Mouse (Mus musculus) bone marrow macrophage, adult 2 months (primary cell): Measurements from ENCODE around the gene Lekr1. TPM values are rescaled to one million over a fixed set of nuclear protein-coding genes. Genes with fewer than 3 reads are reported as not detected.

Experiments used
- H3K27ac ChIP-seq: 2 replicates; pipeline ENCODE4 v1.5.1; 2012; ENCODE audit warnings: low read depth, low read length; ENCODE audit not compliant: insufficient read depth
- H3K4me1 ChIP-seq: 2 replicates; pipeline ENCODE4 v1.6.1; 2012; ENCODE audit warnings: low read length; ENCODE audit not compliant: control insufficient read depth, insufficient read depth
- H3K4me3 ChIP-seq: 2 replicates; pipeline ENCODE4 v1.5.1; 2012; ENCODE audit warnings: mild to moderate bottlenecking, low read length, moderate library complexity; ENCODE audit not compliant: insufficient read depth
- CTCF ChIP-seq: IDR thresholded peaks from 2 replicates; pipeline ENCODE4 v1.5.1; 2012; ENCODE audit warnings: low read depth, mild to moderate bottlenecking, low read length, moderate library complexity
- POLR2A ChIP-seq: IDR thresholded peaks from 2 replicates; pipeline ENCODE4 v1.6.1; 2012; ENCODE audit warnings: mild to moderate bottlenecking, low read depth, low read length, borderline replicate concordance
- polyA plus RNA-seq: library from polyadenylated mRNA; stranded (reverse); fragments of >200 nt; gene quantifications from 2 replicates; pipeline ENCODE4 v1.2.4, GENCODE M21; 2012; ENCODE audit not compliant: missing spikeins, insufficient read depth, insufficient read length

Lekr1 gene
- polyA plus RNA-seq, 1 experiment = 2.1 TPM

GRCm38 (mm10) chr3:65863297-65863696 is 197.3 kb downstream of the Lekr1 start:
- Histone ChIP-seq H3K27ac (no peak overlapping the region), H3K4me3 (no peak overlapping the region), H3K4me1 (no peaks in the 10 kb centered on the region)
- TF ChIP-seq CTCF (peak; percentile 65), POLR2A (no peak)

GRCm38 (mm10) chr3:65863762-65864377 is 197.8 kb downstream of the Lekr1 start:
- no peak for TF ChIP-seq CTCF
- TF ChIP-seq POLR2A = no peak
- Histone ChIP-seq H3K27ac (no peak overlapping the region), H3K4me3 (no peak overlapping the region), H3K4me1 (no peaks in the 10 kb centered on the region)

- peaks cover 10% of the 10 kb centered on the region for H3K4me1 ChIP-seq
- no peak overlapping the region for H3K4me3 ChIP-seq
- no peak for TF ChIP-seq POLR2A
- no peak for TF ChIP-seq CTCF
- H3K27ac ChIP-seq = no peak overlapping the region
Observed at GRCm38 (mm10) chr3:65868931-65869330, 202.9 kb downstream of the Lekr1 start.

GRCm38 (mm10) chr3:65869724-65870123 is 203.7 kb downstream of the Lekr1 start:
- H3K27ac ChIP-seq = no peak overlapping the region
- no peak overlapping the region for H3K4me3 ChIP-seq
- peaks cover 16% of the 10 kb centered on the region for H3K4me1 ChIP-seq
- TF ChIP-seq POLR2A = no peak

GRCm38 (mm10) chr3:65871188-65871603 is 205.2 kb downstream of the Lekr1 start:
- TF ChIP-seq POLR2A (no peak), CTCF (no peak)
- no peak overlapping the region for H3K27ac ChIP-seq
- H3K4me1 ChIP-seq = peaks cover 16% of the 10 kb centered on the region
- no peak overlapping the region for H3K4me3 ChIP-seq

GRCm38 (mm10) chr3:65871609-65872272 is 205.7 kb downstream of the Lekr1 start:
- Histone ChIP-seq H3K4me3 (no peak overlapping the region), H3K27ac (no peak overlapping the region), H3K4me1 (peaks cover 16% of the 10 kb centered on the region)
- no peak for TF ChIP-seq CTCF
- TF ChIP-seq POLR2A = no peak

GRCm38 (mm10) chr3:65873093-65873830 is 207.2 kb downstream of the Lekr1 start:
- Histone ChIP-seq H3K4me3 (peak overlapping the region; percentile 35), H3K27ac (0 out of 2 replicates have a peak overlapping the region, but pooled peaks have one; percentile 7), H3K4me1 (peaks cover 16% of the 10 kb centered on the region)
- no peak for TF ChIP-seq CTCF
- no peak for TF ChIP-seq POLR2A

Other genes starting within 250 kb of the Lekr1 start
- gene Tiparp, start 137.8 kb upstream of the Lekr1 start, polyA plus RNA-seq = 24.6 and 26.1 TPM in 2 replicates